Mouse (Mus musculus) lung, adult 2 months (tissue): Measurements from ENCODE around the gene Fbxo4.

Experiments
- CTCF ChIP-seq: fragments of 200-500 bp; IDR thresholded peaks from 2 replicates; pipeline ENCODE4 v1.5.1; 2011; ENCODE audit warnings: mild to moderate bottlenecking, low read length, control low read depth; ENCODE audit not compliant: insufficient read depth
- POLR2A ChIP-seq: fragments of 200-500 bp; IDR thresholded peaks from 2 replicates; pipeline ENCODE4 v1.6.1; 2011; ENCODE audit warnings: low read depth, mild to moderate bottlenecking, control low read depth, low read length, borderline replicate concordance; ENCODE audit errors: extremely low read depth

DNA sequence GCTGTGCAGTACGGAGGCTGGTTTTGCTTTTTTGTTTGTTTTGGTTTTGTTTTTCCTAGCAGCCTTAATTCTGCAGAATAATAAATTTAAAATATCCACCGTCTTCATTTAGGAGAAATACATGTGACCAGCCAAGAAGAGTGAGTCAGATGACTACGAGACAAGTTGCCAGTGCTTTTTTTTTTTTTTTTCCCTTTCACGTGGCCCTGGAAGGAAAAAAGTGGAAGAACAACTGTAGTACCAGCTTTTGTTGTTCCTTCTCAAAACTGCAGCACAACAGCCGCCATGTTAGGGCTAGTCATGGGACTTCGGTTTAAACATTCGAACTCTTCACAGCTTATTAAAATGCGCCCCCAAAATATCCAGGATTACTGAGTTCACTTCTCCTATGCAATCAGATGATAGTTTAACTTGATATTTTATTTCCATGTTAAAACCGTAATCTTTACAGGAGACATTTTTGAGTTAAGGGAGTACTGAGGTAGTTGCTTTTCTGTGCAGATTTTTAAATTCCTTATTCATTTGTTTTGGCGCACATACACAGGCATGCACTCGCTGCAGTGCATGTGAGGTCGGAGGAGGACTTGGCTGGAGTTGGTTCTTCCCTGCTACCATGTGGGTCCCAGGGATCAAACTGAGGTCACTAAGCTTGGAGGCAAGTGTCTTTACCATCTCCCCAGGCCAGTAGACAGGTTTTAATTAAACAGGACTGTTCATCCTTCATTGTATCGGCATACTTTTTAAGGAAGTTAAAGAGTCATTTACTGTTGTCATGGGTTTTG lies 45.5 kb upstream of the Fbxo4 start:
- TF ChIP-seq CTCF (no peak), POLR2A (no peak)
